8 mouse cellular contexts compared by ENCODE assay signal in the genomic region with DNA sequence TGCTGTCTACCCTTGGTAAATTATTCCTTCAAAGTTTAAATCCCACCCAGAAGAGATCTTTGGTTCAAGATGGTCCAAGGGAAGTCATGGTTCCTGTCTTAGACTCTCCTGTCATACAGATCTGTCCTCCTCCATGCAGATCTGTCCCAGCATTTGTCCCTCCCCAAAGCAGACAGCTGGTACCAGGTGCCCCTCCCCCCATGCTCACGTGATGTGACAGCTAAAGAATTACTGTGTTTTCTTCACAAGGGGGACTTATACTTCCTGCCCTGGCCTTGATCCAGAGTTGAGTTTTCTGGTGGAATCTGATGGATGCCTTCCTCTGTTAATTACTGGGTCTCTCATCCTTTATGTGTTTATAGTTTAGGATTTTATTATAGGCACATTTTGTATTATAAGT. TPM values are rescaled to one million over a fixed set of nuclear protein-coding genes. Genes with fewer than 3 reads are reported as not detected.
DNase-seq lines count a peak whose midpoint lies in the region; ATAC-seq lines count a peak whose summit lies in the region.

No protein-coding gene starts in this region.

- no peak for ATAC-seq in embryonic facial prominence, embryonic 15.5 days (ENCODE audit: insufficient number of reproducible peaks, low FRiP score, low TSS enrichment, low read depth)
- peak; percentile 10 for ATAC-seq in inflammation-experienced regulatory T-cells, adult 6 months
- peak; percentile 8; the same call in 1 of the 2 replicates for ATAC-seq in liver, embryonic 15.5 days (ENCODE audit: insufficient read depth)
- peak; percentile 49 for ATAC-seq in neural tube, embryonic 11.5 days (ENCODE audit: insufficient read depth, low FRiP score, low TSS enrichment)

- H3K4me3 ChIP-seq in heart, embryonic 10.5 days: no peak overlapping the region; the same call in 1 of the 2 replicates
- H3K4me3 ChIP-seq in embryonic facial prominence, embryonic 15.5 days (replicated peaks): no peak overlapping the region
- peak overlapping the region; percentile 66 for H3K4me3 ChIP-seq in liver, embryonic 15.5 days (replicated peaks)
- no peak overlapping the region for H3K4me3 ChIP-seq in neural tube, embryonic 11.5 days (ENCODE audit: low read depth, low read length)

- peaks cover 19% of the 10 kb centered on the region for H3K27me3 ChIP-seq in heart, embryonic 10.5 days (ENCODE audit: insufficient read depth, poor library complexity, severe bottlenecking)
- no peaks in the 10 kb centered on the region for H3K27me3 ChIP-seq in embryonic facial prominence, embryonic 15.5 days
- peaks cover 6% of the 10 kb centered on the region; the same call in 1 of the 2 replicates for H3K27me3 ChIP-seq in liver, embryonic 15.5 days
- H3K27me3 ChIP-seq in neural tube, embryonic 11.5 days (ENCODE audit: control insufficient read depth, insufficient read depth, low read length): no peaks in the 10 kb centered on the region

- DNase-seq in heart, embryonic 10.5 days (ENCODE audit: low spot score): no peak
- no peak for DNase-seq in heart, adult 9 months (ENCODE audit: low spot score in 2 of 2)
- DNase-seq in neural tube, embryonic 11.5 days (ENCODE audit: low spot score): peak; percentile 76
- peak; percentile 36 for DNase-seq in yolk sac, embryonic 10.5 days (ENCODE audit: low spot score)
- no peak for DNase-seq in right cerebral cortex, adult 18-20 months

- H3K9me3 ChIP-seq in heart, embryonic 10.5 days: no peaks in the 10 kb centered on the region
- no peaks in the 10 kb centered on the region for H3K9me3 ChIP-seq in embryonic facial prominence, embryonic 15.5 days (replicated peaks)
- H3K9me3 ChIP-seq in liver, embryonic 15.5 days (replicated peaks): no peaks in the 10 kb centered on the region
- no peaks in the 10 kb centered on the region for H3K9me3 ChIP-seq in neural tube, embryonic 11.5 days (ENCODE audit: control insufficient read depth, low read length)

- H3K4me1 ChIP-seq in heart, embryonic 10.5 days: peaks cover 29% of the 10 kb centered on the region
- H3K4me1 ChIP-seq in embryonic facial prominence, embryonic 15.5 days: peaks cover 25% of the 10 kb centered on the region
- peaks cover 56% of the 10 kb centered on the region for H3K4me1 ChIP-seq in liver, embryonic 15.5 days (replicated peaks)
- H3K4me1 ChIP-seq in neural tube, embryonic 11.5 days (ENCODE audit: control insufficient read depth, insufficient read depth, low read length): peaks cover 4% of the 10 kb centered on the region; the same call in 1 of the 2 replicates

- peak overlapping the region; percentile 89 for H3K27ac ChIP-seq in heart, embryonic 10.5 days
- no peak overlapping the region for H3K27ac ChIP-seq in embryonic facial prominence, embryonic 15.5 days (replicated peaks)
- peak overlapping the region; percentile 92 for H3K27ac ChIP-seq in liver, embryonic 15.5 days (replicated peaks)
- H3K27ac ChIP-seq in neural tube, embryonic 11.5 days (ENCODE audit: low read depth, low read length): no peak overlapping the region

- H3K36me3 ChIP-seq in heart, embryonic 10.5 days: peaks cover 4% of the 10 kb centered on the region; the same call in 1 of the 2 replicates
- no peaks in the 10 kb centered on the region for H3K36me3 ChIP-seq in embryonic facial prominence, embryonic 15.5 days
- peaks cover 2% of the 10 kb centered on the region for H3K36me3 ChIP-seq in liver, embryonic 15.5 days (replicated peaks)
- H3K36me3 ChIP-seq in neural tube, embryonic 11.5 days (ENCODE audit: control insufficient read depth, insufficient read depth, low read length): no peaks in the 10 kb centered on the region

- H3K4me2 ChIP-seq in embryonic facial prominence, embryonic 15.5 days (replicated peaks): peak overlapping the region; percentile 52; the same call in 1 of the 2 replicates
- peak overlapping the region; percentile 78 for H3K4me2 ChIP-seq in liver, embryonic 15.5 days
- H3K4me2 ChIP-seq in neural tube, embryonic 11.5 days (ENCODE audit: low read depth): peak overlapping the region; percentile 45

- H3K9ac ChIP-seq in embryonic facial prominence, embryonic 15.5 days: no peak overlapping the region
- no peak overlapping the region for H3K9ac ChIP-seq in liver, embryonic 15.5 days
- no peak overlapping the region; the same call in 1 of the 2 replicates for H3K9ac ChIP-seq in neural tube, embryonic 11.5 days (ENCODE audit: low read length)

- WGBS in heart, embryonic 10.5 days: 19% methylated on average over 1 of the region's 1 CpGs
- WGBS in embryonic facial prominence, embryonic 15.5 days: 7% methylated on average over 1 of the region's 1 CpGs
- WGBS in liver, embryonic 15.5 days (ENCODE audit: insufficient replicate concordance): 0% methylated on average over 1 of the region's 1 CpGs
- WGBS in neural tube, embryonic 11.5 days: 0% methylated on average over 1 of the region's 1 CpGs

RNA-seq across cellular contexts. Expression of gene Rnasel, which starts 0.7 kb away (rescaled TPM):
- 4.4 and 6.8 TPM in 2 replicates for polyA plus RNA-seq in heart, embryonic 10.5 days (2016; fragmentation: Nextera tagmentation; extraction: Ambion mirVana)
- polyA plus RNA-seq in embryonic facial prominence, embryonic 15.5 days (2015; fragmentation: Nextera tagmentation; extraction: Ambion mirVana): 14.3 and 14.8 TPM in 2 replicates
- 10 to 100 TPM; 38.2 to 49.4 (median 41.8) TPM for polyA plus RNA-seq in inflammation-experienced regulatory T-cells, adult 6 months (2017; shearing (Covaris generic))
- polyA plus RNA-seq in liver, embryonic 15.5 days (2015; fragmentation: Nextera tagmentation; extraction: Ambion mirVana): 24.5 and 26.2 TPM in 2 replicates
- 26.7 and 29.2 TPM in 2 replicates for polyA plus RNA-seq in neural tube, embryonic 11.5 days (2014; fragmentation: Nextera tagmentation; extraction: Ambion mirVana)

RNA-seq across cellular contexts. Expression of gene Rgs16, which starts 8.4 kb away (rescaled TPM):
- 2.6 and 2.9 TPM in 2 replicates for polyA plus RNA-seq in heart, embryonic 10.5 days (2016; fragmentation: Nextera tagmentation; extraction: Ambion mirVana)
- 18.5 and 20.6 TPM in 2 replicates for polyA plus RNA-seq in embryonic facial prominence, embryonic 15.5 days (2015; fragmentation: Nextera tagmentation; extraction: Ambion mirVana)
- 10 to 100 TPM; 19.8 to 37.6 (median 35.0) TPM for polyA plus RNA-seq in inflammation-experienced regulatory T-cells, adult 6 months (2017; shearing (Covaris generic))
- polyA plus RNA-seq in liver, embryonic 15.5 days (2015; fragmentation: Nextera tagmentation; extraction: Ambion mirVana): 1.1 and 2.6 TPM in 2 replicates
- polyA plus RNA-seq in neural tube, embryonic 11.5 days (2014; fragmentation: Nextera tagmentation; extraction: Ambion mirVana): 13.0 and 14.1 TPM in 2 replicates

Comparison
In these comparisons a context has a peak if more than half of its experiments do, and no peak if none do; other contexts are left out.
1. DNase-seq: peak in neural tube, embryonic 11.5 days (single experiment) and yolk sac, embryonic 10.5 days (single experiment); none in heart, embryonic 10.5 days (single experiment), heart, adult 9 months (0 of 2) and right cerebral cortex, adult 18-20 months (single experiment).
2. H3K27ac ChIP-seq: peak in heart, embryonic 10.5 days (single experiment) and liver, embryonic 15.5 days (single experiment); none in embryonic facial prominence, embryonic 15.5 days (single experiment) and neural tube, embryonic 11.5 days (single experiment).
3. Peak in every context shown above with its lines, with median percentiles within 50 percentile points of each other: H3K4me2 ChIP-seq.